Mouse (Mus musculus) liver, embryonic 15.5 days (tissue): Measurements from ENCODE around the gene Eif2b3. TPM values are rescaled to one million over a fixed set of nuclear protein-coding genes. Genes with fewer than 3 reads are reported as not detected.

ENCODE experiments used
- ATAC-seq: fragments of 200-750 bp; cut with Nextera tagmentation; 2 replicates; pipeline ENCODE4 v1.8.0; 2017; ENCODE audit warnings: moderate number of reproducible peaks, mild to moderate bottlenecking, moderate library complexity; ENCODE audit not compliant: insufficient read depth
- H3K27ac ChIP-seq: fragments of 300-500 bp; sonication (generic); replicated peaks from 2 replicates; pipeline ENCODE4 v1.5.1; 2015; ENCODE audit warnings: mild to moderate bottlenecking, inconsistent platforms
- H3K27me3 ChIP-seq: fragments of 300-500 bp; sonication (generic); 2 replicates; pipeline ENCODE4 v1.6.1; 2015; ENCODE audit warnings: mild to moderate bottlenecking, inconsistent platforms
- H3K36me3 ChIP-seq: fragments of 300-500 bp; sonication (generic); replicated peaks from 2 replicates; pipeline ENCODE4 v1.6.1; 2015; ENCODE audit warnings: moderate library complexity, mild to moderate bottlenecking, inconsistent platforms
- H3K4me1 ChIP-seq: fragments of 300-500 bp; sonication (generic); replicated peaks from 2 replicates; pipeline ENCODE4 v1.6.1; 2015; ENCODE audit warnings: inconsistent platforms
- H3K4me2 ChIP-seq: fragments of 300-500 bp; sonication (generic); 2 replicates; pipeline ENCODE4 v1.6.1; 2015; ENCODE audit warnings: moderate library complexity, mild to moderate bottlenecking, inconsistent platforms
- H3K4me3 ChIP-seq: fragments of 300-500 bp; sonication (generic); replicated peaks from 2 replicates; pipeline ENCODE4 v1.5.1; 2015; ENCODE audit warnings: mild to moderate bottlenecking, inconsistent platforms
- H3K9ac ChIP-seq: fragments of 300-500 bp; sonication (generic); 2 replicates; pipeline ENCODE4 v1.6.1; 2015; ENCODE audit warnings: moderate library complexity, mild to moderate bottlenecking, inconsistent platforms
- H3K9me3 ChIP-seq: fragments of 300-500 bp; sonication (generic); replicated peaks from 2 replicates; pipeline ENCODE4 v1.6.1; 2016; ENCODE audit warnings: inconsistent platforms
- WGBS: fragments of 180-500 bp; shearing (Covaris S2); methylation state at CpG from one replicate; pipeline ENCODE4 v1.1.7; 2015; ENCODE audit warnings: mixed read lengths; ENCODE audit not compliant: insufficient replicate concordance; 5-methylcytosine and 5-hydroxymethylcytosine counted together
- polyA plus RNA-seq: library from polyadenylated mRNA; unstranded; fragments of >200 nt; fragmentation: Nextera tagmentation; extraction: Ambion mirVana; gene quantifications from 2 replicates; pipeline ENCODE4 v1.2.1, GENCODE M21; 2015

Gene Eif2b3
- 22.9 and 23.3 TPM in 2 replicates for polyA plus RNA-seq

GRCm38 (mm10) chr4:117019206-117020134 is at the start of gene Eif2b3:
Gene Eif2b3, plus strand, starts transcription at chr4:117019402.
- peak; percentile 97 for ATAC-seq

GRCm38 (mm10) chr4:116976503-116976902 is 42.7 kb upstream of the Eif2b3 start:
- Histone ChIP-seq H3K4me2 (no peak overlapping the region), H3K4me1 (no peaks in the 10 kb centered on the region), H3K9ac (no peak overlapping the region), H3K27ac (no peak overlapping the region), H3K27me3 (no peaks in the 10 kb centered on the region), H3K4me3 (no peak overlapping the region), H3K36me3 (no peaks in the 10 kb centered on the region), H3K9me3 (no peaks in the 10 kb centered on the region)
- WGBS, result 32% methylated on average over 2 of the region's 2 CpGs
- no peak for ATAC-seq

More at GRCm38 (mm10) chr4:117019206-117020134, at the start of gene Eif2b3:
- H3K4me3 ChIP-seq, result peak within 1 kb of the TSS; percentile 83
- peak within 1 kb of the TSS; percentile 90 for H3K4me2 ChIP-seq
- no peaks in the 10 kb centered on the region for H3K9me3 ChIP-seq
- H3K36me3 ChIP-seq, result peaks cover 19% of the 10 kb centered on the region
- peak within 1 kb of the TSS; percentile 91 for H3K9ac ChIP-seq
- under 1% methylated on average over 61 of the region's 61 CpGs for WGBS
- H3K27ac ChIP-seq, result peak within 1 kb of the TSS; percentile 84
- peaks cover 45% of the 10 kb centered on the region for H3K4me1 ChIP-seq
- H3K27me3 ChIP-seq, result no peaks in the 10 kb centered on the region; the same call in 1 of the 2 replicates

- no peak overlapping the region for H3K9ac ChIP-seq
- H3K4me1 ChIP-seq, result 0 out of 2 replicates have a peak, but pooled peaks cover 12% of the 10 kb centered on the region
- H3K9me3 ChIP-seq, result no peaks in the 10 kb centered on the region
- ATAC-seq, result no peak
- H3K4me2 ChIP-seq, result no peak overlapping the region
- no peak overlapping the region for H3K4me3 ChIP-seq
- 82% methylated on average over 7 of the region's 7 CpGs for WGBS
- no peaks in the 10 kb centered on the region for H3K27me3 ChIP-seq
- no peak overlapping the region for H3K27ac ChIP-seq
- H3K36me3 ChIP-seq, result peaks cover 29% of the 10 kb centered on the region
Measured at GRCm38 (mm10) chr4:116985681-116986080, 33.5 kb upstream of the Eif2b3 start.

- no peak overlapping the region for H3K4me2 ChIP-seq
- H3K4me1 ChIP-seq, result peaks cover 21% of the 10 kb centered on the region
- no peaks in the 10 kb centered on the region for H3K27me3 ChIP-seq
- ATAC-seq, result peak; percentile 47; the same call in 1 of the 2 replicates
- H3K9ac ChIP-seq, result no peak overlapping the region
- H3K27ac ChIP-seq, result no peak overlapping the region
- WGBS, result 52% methylated on average over 17 of the region's 17 CpGs
- peaks cover 38% of the 10 kb centered on the region for H3K36me3 ChIP-seq
- no peak overlapping the region for H3K4me3 ChIP-seq
- H3K9me3 ChIP-seq, result no peaks in the 10 kb centered on the region
Measured at GRCm38 (mm10) chr4:116986400-116987121, 32.6 kb upstream of the Eif2b3 start.

- Histone ChIP-seq H3K4me1 (peaks cover 26% of the 10 kb centered on the region), H3K9me3 (no peaks in the 10 kb centered on the region), H3K4me2 (no peak overlapping the region), H3K9ac (no peak overlapping the region), H3K4me3 (no peak overlapping the region), H3K27ac (no peak overlapping the region), H3K36me3 (peaks cover 43% of the 10 kb centered on the region), H3K27me3 (no peaks in the 10 kb centered on the region)
- no peak for ATAC-seq
- WGBS, result 67% methylated on average over 5 of the region's 5 CpGs
Measured at GRCm38 (mm10) chr4:116987122-116987456, 32.1 kb upstream of the Eif2b3 start.

- Histone ChIP-seq H3K36me3 (peaks cover 54% of the 10 kb centered on the region), H3K27me3 (no peaks in the 10 kb centered on the region), H3K9ac (no peak overlapping the region), H3K27ac (no peak overlapping the region), H3K9me3 (no peaks in the 10 kb centered on the region), H3K4me2 (no peak overlapping the region), H3K4me1 (peaks cover 45% of the 10 kb centered on the region), H3K4me3 (no peak overlapping the region)
- no peak for ATAC-seq
- WGBS, result 83% methylated on average over 6 of the region's 6 CpGs
Measured at GRCm38 (mm10) chr4:116989731-116990130, 29.5 kb upstream of the Eif2b3 start.

GRCm38 (mm10) chr4:116991366-116991765 is 27.8 kb upstream of the Eif2b3 start:
- H3K27me3 ChIP-seq, result no peaks in the 10 kb centered on the region
- peak overlapping the region; percentile 88; the same call in 1 of the 2 replicates for H3K9ac ChIP-seq
- H3K27ac ChIP-seq, result peak overlapping the region; percentile 98
- H3K4me3 ChIP-seq, result peak overlapping the region; percentile 98
- peaks cover 58% of the 10 kb centered on the region for H3K4me1 ChIP-seq
- H3K36me3 ChIP-seq, result peaks cover 54% of the 10 kb centered on the region
- H3K9me3 ChIP-seq, result no peaks in the 10 kb centered on the region
- 10% methylated on average over 7 of the region's 7 CpGs for WGBS
- ATAC-seq, result no peak
- peak overlapping the region; percentile 79 for H3K4me2 ChIP-seq

- ATAC-seq, result peak; percentile 91
- Histone ChIP-seq H3K9me3 (no peaks in the 10 kb centered on the region), H3K36me3 (peaks cover 60% of the 10 kb centered on the region), H3K4me1 (peaks cover 55% of the 10 kb centered on the region), H3K9ac (peak within 1 kb of the TSS; percentile 96), H3K27me3 (no peaks in the 10 kb centered on the region), H3K4me2 (peak within 1 kb of the TSS; percentile 85), H3K27ac (peak within 1 kb of the TSS; percentile 98), H3K4me3 (peak within 1 kb of the TSS; percentile 98)
- WGBS, result 1% methylated on average over 38 of the region's 38 CpGs
Measured at GRCm38 (mm10) chr4:116993672-116994621, 25.3 kb upstream of the Eif2b3 start, which contains the start of gene Urod. Gene Urod, minus strand, starts transcription at chr4:116994413.

GRCm38 (mm10) chr4:116995131-116995797 is 23.9 kb upstream of the Eif2b3 start, which contains the start of gene Hectd3:
Gene Hectd3, plus strand, starts transcription at chr4:116995317.
- ATAC-seq, result peak; percentile 61
- WGBS, result under 1% methylated on average over 58 of the region's 58 CpGs
- Histone ChIP-seq H3K4me3 (peak within 1 kb of the TSS; percentile 98), H3K27me3 (no peaks in the 10 kb centered on the region), H3K9me3 (no peaks in the 10 kb centered on the region), H3K27ac (peak within 1 kb of the TSS; percentile 98), H3K9ac (peak within 1 kb of the TSS; percentile 96), H3K36me3 (peaks cover 60% of the 10 kb centered on the region), H3K4me1 (peaks cover 55% of the 10 kb centered on the region), H3K4me2 (peak within 1 kb of the TSS; percentile 85)

- Histone ChIP-seq H3K9me3 (no peaks in the 10 kb centered on the region), H3K27ac (peak overlapping the region; percentile 91), H3K4me2 (peak overlapping the region; percentile 85), H3K9ac (peak overlapping the region; percentile 96), H3K27me3 (no peaks in the 10 kb centered on the region), H3K4me3 (peak overlapping the region; percentile 98), H3K4me1 (peaks cover 53% of the 10 kb centered on the region), H3K36me3 (peaks cover 60% of the 10 kb centered on the region)
- WGBS, result under 1% methylated on average over 16 of the region's 16 CpGs
- 0 out of 2 replicates have a peak, but pooled peaks have one; percentile 0 for ATAC-seq
Measured at GRCm38 (mm10) chr4:116995798-116996135, 23.4 kb upstream of the Eif2b3 start.
